Mouse (Mus musculus) MEL (cell line): ENCODE measurements around the gene Rundc3b.

Experiments used
- CTCF ChIP-seq, 3 experiments: IDR thresholded peaks in 2 of 3; conservative IDR thresholded peaks in 1 of 3; 2 replicates each; pipeline ENCODE4 v1.5.1; 2011 to 2012; ENCODE audit warnings: low read length in 3 of 3, low read depth in 2 of 3, mild to moderate bottlenecking in 2 of 3, improper control_type of control experiment in 1 of 3, inconsistent platforms in 1 of 3, mixed read lengths in 1 of 3, moderate library complexity in 1 of 3; ENCODE audit not compliant: control insufficient read depth in 1 of 3, insufficient read depth in 1 of 3, poor library complexity in 1 of 3, severe bottlenecking in 1 of 3
- EP300 ChIP-seq, 2 experiments: IDR thresholded peaks; 2 replicates each; pipeline ENCODE4 v1.6.1; 2011; ENCODE audit warnings: improper control_type of control experiment in 2 of 2, low read length in 2 of 2, low read depth in 1 of 2, mild to moderate bottlenecking in 1 of 2
- GABPA ChIP-seq: IDR thresholded peaks from 2 replicates; pipeline ENCODE4 v1.6.1; 2012; ENCODE audit warnings: low read depth, mild to moderate bottlenecking, inconsistent platforms, low read length, improper control_type of control experiment, moderate library complexity
- JUND ChIP-seq: IDR thresholded peaks from 2 replicates; pipeline ENCODE4 v1.6.1; 2011; ENCODE audit warnings: low read depth, mild to moderate bottlenecking, improper control_type of control experiment, low read length
- MAX ChIP-seq: IDR thresholded peaks from 2 replicates; pipeline ENCODE4 v1.6.1; 2011; ENCODE audit warnings: low read length, improper control_type of control experiment
- MYC ChIP-seq: IDR thresholded peaks from 2 replicates; pipeline ENCODE4 v1.6.1; 2011; ENCODE audit warnings: low read depth, mild to moderate bottlenecking, low read length, improper control_type of control experiment, moderate library complexity
- POLR2A ChIP-seq, 2 experiments: IDR thresholded peaks; 2 replicates each; pipeline ENCODE4 v1.6.1; 2011 to 2012; ENCODE audit warnings: low read length in 2 of 2, mild to moderate bottlenecking in 2 of 2, control low read depth in 1 of 2, improper control_type of control experiment in 1 of 2, low read depth in 1 of 2, moderate library complexity in 1 of 2; ENCODE audit not compliant: control insufficient read depth in 1 of 2, insufficient read depth in 1 of 2, poor library complexity in 1 of 2
- ZKSCAN1 ChIP-seq: IDR thresholded peaks from 2 replicates; pipeline ENCODE4 v1.6.1; 2012; ENCODE audit warnings: low read depth, mild to moderate bottlenecking, inconsistent platforms, low read length, improper control_type of control experiment, moderate library complexity

DNA sequence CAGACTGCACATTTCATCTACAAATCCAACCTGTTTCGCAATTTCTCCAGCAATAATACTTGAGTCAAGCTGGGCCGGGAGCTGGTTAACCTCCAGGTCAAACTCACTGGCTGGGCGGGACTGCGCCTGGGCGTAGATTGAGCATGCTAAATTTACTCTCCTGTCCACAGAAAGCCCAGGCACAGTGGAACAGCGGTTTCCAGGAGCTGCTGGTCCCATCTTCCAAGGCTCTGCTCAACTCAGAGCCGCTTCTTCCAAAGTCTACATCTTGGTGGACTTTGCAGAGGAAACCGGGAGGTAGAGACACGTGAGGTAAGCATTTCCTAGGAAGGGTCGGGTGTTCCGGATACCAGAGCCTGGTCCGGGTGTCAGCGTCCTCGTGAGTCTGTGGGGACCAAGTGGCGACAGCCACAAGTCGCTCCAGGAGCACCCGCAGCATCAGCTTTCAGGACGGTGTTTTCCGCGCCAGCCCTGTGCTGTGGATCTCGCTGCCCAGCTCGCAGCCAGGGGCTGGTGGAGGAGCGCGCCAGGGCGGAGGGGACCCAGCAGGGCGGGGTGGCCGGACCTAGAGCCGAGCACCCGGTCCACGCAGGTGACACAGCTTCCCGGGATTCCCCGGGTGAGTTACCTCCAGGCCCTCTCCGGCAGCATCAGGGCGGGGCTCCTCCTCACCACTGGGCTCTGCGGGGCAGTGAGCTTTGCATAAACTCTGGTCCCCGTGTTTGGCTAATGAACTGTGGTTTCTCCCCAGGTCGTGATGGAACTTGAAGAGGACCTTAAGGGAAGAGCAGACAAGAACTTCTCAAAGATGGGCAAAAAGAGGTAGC, 37.4 kb upstream of the Rundc3b start, which contains the start of gene Abcb1a:
- TF ChIP-seq MYC (no peak), MAX (no peak), CTCF (IDR thresholded peaks at IDR 0.05 in 2 of 3, conservative IDR thresholded peaks at IDR 0.05 in 1 of 3; ENCODE audit: control insufficient read depth in 1 of 3, insufficient read depth in 1 of 3, low read depth in 2 of 3, low read length in 3 of 3, poor library complexity in 1 of 3, severe bottlenecking in 1 of 3) (no peak), ZKSCAN1 (no peak), POLR2A (IDR thresholded peaks at IDR 0.05; ENCODE audit: control insufficient read depth in 1 of 2, insufficient read depth in 1 of 2, low read depth in 1 of 2, low read length in 2 of 2, poor library complexity in 1 of 2) (no peak), JUND (no peak), EP300 (IDR thresholded peaks at IDR 0.05; ENCODE audit: low read depth in 1 of 2, low read length in 2 of 2) (no peak), GABPA (no peak)
